Mouse (Mus musculus): ENCODE results near the gene Umad1.

The Umad1 gene

GRCm38 (mm10) chr6:8259004-8259666, at the start of gene Umad1, which contains the start of the genes Rpa3 and Gm45062:
Umad1 (plus strand) TSS chr6:8259288.
Rpa3 (minus strand) TSS chr6:8259173.
Gm45062 (plus strand) TSS chr6:8259450.
- peak; percentile 99 for DNase-seq (ENCODE audit: low spot score in 2 of 2)

GRCm38 (mm10) chr6:8209866-8210186, 49.3 kb upstream of the Umad1 start:
- DNase-seq (ENCODE audit: low spot score in 2 of 2) = peak; percentile 35 to 45

DNA sequence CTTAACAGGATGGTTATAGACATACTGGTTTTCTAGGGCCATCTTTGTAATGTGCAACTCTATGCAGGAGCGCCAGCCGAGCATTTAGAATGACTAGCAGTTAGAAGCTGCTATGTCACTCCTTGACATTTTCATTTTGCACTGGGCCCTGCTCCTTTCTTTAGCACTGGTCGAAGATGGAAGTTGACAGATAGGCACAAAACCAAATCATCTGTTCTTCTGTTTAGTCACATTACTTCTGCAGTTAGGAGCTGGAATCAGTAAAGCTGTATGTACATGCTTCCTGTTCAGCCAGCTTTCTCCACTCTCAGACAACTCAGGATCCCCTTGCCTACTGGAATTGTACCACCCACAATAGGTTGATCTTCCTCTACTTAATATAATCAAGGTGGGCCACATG, 48.4 kb upstream of the Umad1 start:
- no peak for DNase-seq (ENCODE audit: low spot score in 2 of 2)

DNA sequence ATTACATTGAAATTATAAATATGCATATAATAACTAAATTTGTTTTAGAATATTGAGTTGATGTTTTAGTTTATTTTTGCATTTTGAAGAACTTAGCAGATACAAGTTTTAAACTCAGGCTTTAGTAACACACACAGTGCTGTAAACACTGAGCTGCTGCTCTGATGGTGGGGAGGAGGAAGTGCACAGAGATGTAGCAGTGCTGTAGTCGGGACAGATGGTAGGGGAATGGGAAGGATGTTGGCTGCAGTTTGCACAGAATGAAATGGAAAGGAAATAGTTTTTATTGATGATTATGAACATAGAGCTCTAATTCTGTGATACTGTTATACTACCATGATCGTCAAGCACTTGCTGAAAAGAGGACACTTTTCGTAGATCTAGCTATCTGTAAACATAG, 32.1 kb upstream of the Umad1 start:
- no peak for DNase-seq (ENCODE audit: low spot score in 2 of 2)

GRCm38 (mm10) chr6:8228596-8228995, 30.5 kb upstream of the Umad1 start:
- DNase-seq (ENCODE audit: low spot score in 2 of 2) = no peak

DNA sequence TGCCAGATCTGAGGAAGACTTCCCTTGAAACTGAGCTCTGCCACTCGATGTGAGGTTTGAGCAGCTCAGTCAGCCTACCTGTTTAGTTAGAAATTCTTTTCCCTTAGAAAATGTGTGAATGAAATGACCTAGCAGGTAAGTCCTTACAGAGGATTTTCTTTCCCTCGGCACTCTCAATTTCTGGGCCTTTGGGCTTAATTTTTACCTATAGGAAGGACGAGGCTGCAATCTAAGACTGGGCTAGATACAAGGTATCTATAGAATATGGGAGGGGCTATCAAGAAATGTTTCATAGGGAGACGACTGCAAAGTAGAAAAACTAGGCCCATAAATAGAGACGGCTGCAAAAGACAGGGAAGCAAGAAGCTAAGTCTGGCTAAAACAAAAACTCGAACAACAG, 772 bp upstream of the Umad1 start:
- DNase-seq (ENCODE audit: low spot score in 2 of 2) = no peak

GRCm38 (mm10) chr6:8259667-8260044, 568 bp downstream of the Umad1 start:
- peak; percentile 44 to 57 for DNase-seq (ENCODE audit: low spot score in 2 of 2)

DNA sequence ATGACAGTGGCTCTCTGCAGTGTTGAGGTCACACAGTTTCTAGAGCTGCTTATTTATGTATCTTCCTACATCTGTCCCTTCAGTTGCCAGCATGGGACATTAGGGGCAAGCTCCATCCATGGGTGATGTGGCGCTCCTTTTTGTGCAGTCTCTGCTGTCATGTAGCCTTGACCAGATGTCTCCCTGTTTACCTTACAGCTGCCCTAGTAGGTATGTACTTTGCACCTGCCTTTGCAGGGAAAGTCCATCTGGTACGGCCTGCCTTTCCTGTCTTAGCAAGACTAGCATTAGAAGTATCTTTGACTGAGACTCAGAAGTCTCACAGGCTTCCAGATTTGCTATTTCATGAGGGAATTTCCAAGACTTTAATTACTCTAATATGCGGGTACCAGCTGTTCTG, 12.0 kb downstream of the Umad1 start:
- no peak for DNase-seq (ENCODE audit: low spot score in 2 of 2)

GRCm38 (mm10) chr6:8274387-8275054, 15.4 kb downstream of the Umad1 start:
- DNase-seq (ENCODE audit: low spot score in 2 of 2) = peak in 1 of 2 experiments; percentile 52

DNA sequence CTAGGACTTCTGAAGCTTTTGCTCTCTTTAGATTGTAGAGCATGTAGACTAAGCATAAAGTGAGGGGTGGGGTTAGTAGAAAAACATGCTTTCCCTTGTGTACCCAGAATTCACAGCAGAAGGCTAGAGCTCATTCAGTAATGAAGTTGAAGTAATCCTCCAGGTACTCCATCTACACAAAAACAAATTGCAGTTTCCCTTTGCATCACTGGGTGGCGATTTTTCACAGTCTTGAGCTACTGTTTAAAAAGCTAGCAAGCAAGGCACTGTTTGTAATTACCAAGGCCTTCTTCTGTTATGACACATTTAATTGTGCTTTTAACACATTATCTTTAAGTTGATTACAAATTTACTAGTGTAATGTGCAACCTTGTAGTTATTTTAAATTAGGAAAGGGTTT, 16.0 kb downstream of the Umad1 start:
- peak; percentile 77 to 85 for DNase-seq (ENCODE audit: low spot score in 2 of 2)

- no peak for DNase-seq (ENCODE audit: low spot score in 2 of 2)
Observed at GRCm38 (mm10) chr6:8276431-8276830, 17.3 kb downstream of the Umad1 start.

- DNase-seq (ENCODE audit: low spot score in 2 of 2) = no peak
Observed at GRCm38 (mm10) chr6:8278426-8279002, 19.4 kb downstream of the Umad1 start.

- DNase-seq (ENCODE audit: low spot score in 2 of 2) = no peak
Observed at GRCm38 (mm10) chr6:8283255-8283654, 24.2 kb downstream of the Umad1 start.

GRCm38 (mm10) chr6:8285401-8285960, 26.4 kb downstream of the Umad1 start:
- peak in 1 of 2 experiments; percentile 33 for DNase-seq (ENCODE audit: low spot score in 2 of 2)

- DNase-seq (ENCODE audit: low spot score in 2 of 2) = no peak
Observed at GRCm38 (mm10) chr6:8286146-8286545, 27.1 kb downstream of the Umad1 start.

DNA sequence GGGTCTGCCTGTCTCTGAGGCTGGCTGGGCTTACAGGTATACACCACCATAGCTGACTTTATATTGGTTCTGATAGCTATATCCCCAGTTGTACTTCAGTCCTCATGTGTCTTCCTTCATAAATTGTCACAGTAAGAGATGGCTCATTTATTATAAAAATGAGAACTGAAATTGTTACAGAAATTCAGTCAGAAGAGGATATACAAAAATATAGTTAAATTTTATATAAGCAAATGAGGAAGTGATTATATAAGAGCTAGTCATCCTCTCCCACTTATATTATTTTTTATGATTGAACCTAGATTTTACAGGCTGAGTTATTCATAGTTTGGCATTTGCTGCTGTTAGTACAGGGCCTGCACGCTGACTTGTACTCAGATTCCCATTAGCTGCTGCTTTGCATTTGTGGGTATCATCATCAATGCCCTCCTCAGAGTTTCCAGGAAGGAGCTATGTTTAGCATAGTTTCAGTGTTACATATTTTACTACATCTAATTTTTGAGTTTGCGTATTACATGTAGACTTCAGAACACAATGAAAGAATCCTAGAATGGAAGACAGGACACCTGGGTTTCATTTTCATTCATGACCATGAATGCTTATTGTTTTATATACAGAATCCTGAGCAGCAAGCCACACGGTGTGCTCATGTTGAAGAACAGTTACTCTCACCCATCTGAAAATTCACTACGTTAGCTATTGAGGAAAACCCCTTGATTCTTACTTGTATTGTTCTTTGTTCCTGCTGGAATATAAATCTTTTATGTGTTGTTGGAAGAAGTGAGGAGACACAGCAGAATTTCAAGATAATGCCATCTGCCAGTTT, 29.9 kb downstream of the Umad1 start:
- DNase-seq (ENCODE audit: low spot score in 2 of 2) = no peak

DNA sequence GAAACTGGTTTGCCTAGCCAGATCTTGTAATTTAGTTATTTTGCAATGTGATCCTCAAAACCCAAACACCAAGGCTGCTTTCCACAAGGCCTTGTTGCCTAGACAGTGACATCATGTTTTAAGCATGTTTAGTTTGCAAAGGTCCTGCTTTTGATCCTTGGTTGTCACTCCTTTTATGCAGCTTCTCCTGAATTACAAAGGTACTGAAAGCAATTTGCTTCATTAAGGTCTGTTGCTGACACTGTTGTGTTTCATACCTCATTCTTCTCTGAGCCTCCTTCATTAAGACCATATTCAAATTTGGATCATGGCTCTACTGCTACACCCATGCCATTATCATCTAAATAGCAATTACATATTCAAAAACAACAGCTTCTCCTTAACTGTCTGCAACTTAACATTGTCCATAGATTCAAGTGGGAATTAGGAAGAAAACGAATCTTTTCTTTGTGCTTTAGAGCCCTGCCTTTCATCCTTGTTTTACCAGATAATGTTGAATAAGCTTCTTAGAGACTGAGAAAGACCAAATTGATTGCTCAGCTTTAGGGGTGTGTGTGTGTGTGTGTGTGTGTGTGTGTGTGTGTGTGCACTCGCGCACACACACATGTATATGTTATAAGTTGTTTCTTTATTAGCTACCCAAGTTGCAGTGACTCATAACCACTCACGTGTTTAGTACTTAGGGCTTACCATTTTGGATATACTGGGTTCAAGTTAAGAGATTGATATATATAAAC, 35.1 kb downstream of the Umad1 start:
- no peak for DNase-seq (ENCODE audit: low spot score in 2 of 2)

DNA sequence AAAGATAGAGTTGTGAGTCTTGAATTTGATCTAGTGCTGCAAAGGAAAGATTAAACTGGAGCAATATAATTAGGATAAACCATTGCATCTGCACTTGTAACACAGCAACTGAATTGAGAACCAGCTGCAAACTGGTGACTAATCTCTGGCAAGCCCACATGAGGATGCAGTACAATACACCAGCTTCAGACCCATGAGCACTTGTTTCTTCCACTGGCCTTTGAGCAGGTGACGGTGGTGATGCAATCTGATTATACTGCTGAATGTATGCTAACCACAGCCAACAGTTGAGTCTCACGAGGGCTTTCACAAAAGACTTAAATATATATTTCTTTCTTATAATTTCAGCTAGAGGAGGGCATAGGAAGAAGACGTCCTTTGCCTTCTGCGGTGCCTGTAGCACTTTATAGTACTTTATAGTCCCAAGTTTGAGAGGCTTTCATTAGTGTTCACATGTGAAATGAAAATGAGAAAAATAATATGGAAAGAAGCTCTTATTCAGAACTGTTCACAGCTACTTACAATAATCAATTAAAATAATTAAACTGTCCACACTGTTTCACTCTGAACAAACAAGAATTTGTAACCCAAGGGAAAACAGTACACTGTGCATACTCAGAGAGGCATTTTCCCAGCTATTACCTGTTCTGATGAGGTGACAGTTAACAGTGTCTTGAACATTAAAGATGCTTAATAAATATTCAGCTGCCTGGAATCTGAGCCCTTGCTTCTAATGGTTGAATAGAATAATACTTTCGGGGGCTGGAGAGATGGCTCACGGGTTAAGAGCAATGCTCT, 40.2 kb downstream of the Umad1 start:
- no peak for DNase-seq (ENCODE audit: low spot score in 2 of 2)

GRCm38 (mm10) chr6:8307878-8308775, 49.0 kb downstream of the Umad1 start:
- no peak for DNase-seq (ENCODE audit: low spot score in 2 of 2)
